Mouse (Mus musculus) left cerebral cortex, adult 2 months (tissue): Measurements from ENCODE around the gene Zfhx2. TPM values are rescaled to one million over a fixed set of nuclear protein-coding genes. Genes with fewer than 3 reads are reported as not detected.

Source experiments
- DNase-seq, 2 experiments: peaks; one replicate each; pipeline ENCODE4 v3.0.0; 2021 to 2022; ENCODE audit warnings: low spot score in 2 of 2, mixed read lengths in 1 of 2; ENCODE audit errors: extremely low spot score in 1 of 2
- H3K27ac ChIP-seq: fragments of 200-600 bp; 2 replicates; pipeline ENCODE4 v1.8.1; 2022
- H3K4me3 ChIP-seq: fragments of 200-600 bp; 2 replicates; pipeline ENCODE4 v1.8.1; 2022
- CTCF ChIP-seq: fragments of 200-600 bp; IDR thresholded peaks from 2 replicates; pipeline ENCODE4 v1.8.1; 2022; ENCODE audit warnings: antibody characterized with exemption, mild to moderate bottlenecking, moderate library complexity
- intact Hi-C: fragments of 180-260 bp; cut with DNase I; formaldehyde crosslinking; loops from one replicate; pipeline ENCODE4 v1.15.1; 2025
- total RNA-seq, 2 experiments: library from RNA; stranded (reverse); gene quantifications; 2 replicates each; pipeline ENCODE4 v1.2.3; 2021

Zfhx2 gene
- total RNA-seq, 2 experiments from 2014 or later, result 47.0 to 61.6 TPM

DNA sequence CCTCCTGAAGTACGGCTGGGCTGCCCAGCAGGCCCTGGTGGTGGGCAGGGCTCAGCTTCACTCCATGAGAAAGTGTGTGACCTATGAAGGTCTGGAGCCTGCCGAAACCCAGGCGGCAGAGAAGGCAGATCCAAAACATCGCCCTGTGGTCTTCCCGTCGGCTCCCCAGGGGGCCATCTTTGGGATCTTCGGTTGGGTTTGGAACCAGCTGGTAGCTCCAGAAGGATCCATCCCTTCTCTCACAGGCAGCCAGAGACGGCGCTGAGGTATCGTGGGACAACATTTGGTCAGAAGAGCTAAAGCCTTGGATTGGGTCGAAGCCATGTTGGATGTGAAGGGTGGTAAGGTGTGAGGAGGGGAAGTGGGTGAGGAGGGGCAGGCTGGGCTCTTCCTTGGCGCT is 17.7 kb downstream of the Zfhx2 start:
- intact Hi-C loops, result no loop called here
- no peak for TF ChIP-seq CTCF
- no peak for DNase-seq
- Histone ChIP-seq H3K4me3 (no peak overlapping the region), H3K27ac (no peak overlapping the region; the same call in 1 of the 2 replicates)

DNA sequence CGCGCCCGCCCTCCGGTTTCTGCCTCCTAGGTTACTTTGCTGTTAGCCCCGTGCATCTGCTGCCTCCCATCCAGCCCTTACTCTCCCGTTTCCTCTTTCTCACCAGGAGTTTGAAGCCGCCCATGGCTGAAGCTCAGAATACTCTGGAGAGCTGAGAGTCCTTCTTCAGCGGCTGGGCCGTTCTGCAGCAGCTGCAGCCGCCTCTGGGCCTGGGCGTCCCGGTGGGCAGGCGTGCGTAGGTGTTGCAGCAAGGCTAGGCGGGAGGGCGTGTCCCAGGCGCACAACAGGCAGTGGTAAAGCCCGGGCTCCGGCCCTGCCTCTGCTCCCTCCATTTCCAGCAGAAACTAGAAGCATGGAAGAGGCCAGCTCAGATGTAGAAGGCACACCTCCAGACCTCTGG is 20.4 kb downstream of the Zfhx2 start:
- H3K27ac ChIP-seq, result peak overlapping the region; percentile 71
- TF ChIP-seq CTCF, result no peak
- peak in 1 of 2 experiments; percentile 50 for DNase-seq

DNA sequence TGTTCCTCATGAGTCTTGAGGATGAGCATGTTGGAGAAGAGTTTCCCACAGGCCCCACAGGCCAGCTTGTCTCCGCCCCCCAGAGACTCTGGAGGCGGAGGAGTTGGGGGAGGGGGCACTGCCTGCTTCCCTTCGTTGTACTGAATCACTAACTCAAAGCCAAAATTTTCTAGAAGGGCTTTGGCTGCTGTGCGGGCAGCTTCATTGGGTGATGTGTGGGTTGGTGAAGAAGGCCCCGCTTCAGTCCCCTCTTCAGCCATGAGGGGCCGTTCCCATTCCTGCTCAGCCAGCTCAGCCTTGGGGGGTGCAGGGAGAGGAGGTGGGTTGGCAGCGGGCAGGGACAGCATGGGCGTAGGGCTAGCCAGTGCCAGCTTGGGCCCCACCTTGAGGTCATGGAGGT is 26.1 kb downstream of the Zfhx2 start:
- TF ChIP-seq CTCF, result no peak
- intact Hi-C loops, result no loop called here
- DNase-seq, result peak; percentile 28 to 56
- Histone ChIP-seq H3K4me3 (no peak overlapping the region), H3K27ac (0 out of 2 replicates have a peak overlapping the region, but pooled peaks have one; percentile 55)

More for the DNA sequence above, 20.4 kb downstream of the Zfhx2 start:
- intact Hi-C loops, result no loop called here
- H3K4me3 ChIP-seq, result 0 out of 2 replicates have a peak overlapping the region, but pooled peaks have one; percentile 2

DNA sequence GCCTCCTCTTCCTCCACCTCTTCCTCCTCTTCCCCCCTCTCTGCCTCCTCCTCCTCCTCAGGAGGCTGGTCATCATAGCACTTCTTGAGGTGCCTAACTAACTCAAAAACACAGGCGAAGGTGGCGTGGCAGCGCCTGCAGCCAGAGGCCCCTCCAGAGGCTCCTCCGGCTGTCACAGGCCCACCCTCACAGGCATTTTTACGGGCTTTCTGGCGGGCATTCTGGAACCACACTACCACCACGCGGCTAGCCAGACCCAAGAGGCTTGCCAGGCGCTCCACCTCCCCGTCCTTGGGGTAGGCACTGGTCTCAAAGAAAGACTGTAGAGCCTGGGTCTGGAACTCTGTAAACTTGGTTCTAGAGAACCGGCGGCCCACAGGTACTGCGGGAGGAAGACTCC is 26.7 kb downstream of the Zfhx2 start:
- no peak overlapping the region for H3K4me3 ChIP-seq
- no peak for TF ChIP-seq CTCF
- peak overlapping the region; percentile 51; the same call in 1 of the 2 replicates for H3K27ac ChIP-seq
- intact Hi-C loops, result no loop called here
- no peak for DNase-seq

DNA sequence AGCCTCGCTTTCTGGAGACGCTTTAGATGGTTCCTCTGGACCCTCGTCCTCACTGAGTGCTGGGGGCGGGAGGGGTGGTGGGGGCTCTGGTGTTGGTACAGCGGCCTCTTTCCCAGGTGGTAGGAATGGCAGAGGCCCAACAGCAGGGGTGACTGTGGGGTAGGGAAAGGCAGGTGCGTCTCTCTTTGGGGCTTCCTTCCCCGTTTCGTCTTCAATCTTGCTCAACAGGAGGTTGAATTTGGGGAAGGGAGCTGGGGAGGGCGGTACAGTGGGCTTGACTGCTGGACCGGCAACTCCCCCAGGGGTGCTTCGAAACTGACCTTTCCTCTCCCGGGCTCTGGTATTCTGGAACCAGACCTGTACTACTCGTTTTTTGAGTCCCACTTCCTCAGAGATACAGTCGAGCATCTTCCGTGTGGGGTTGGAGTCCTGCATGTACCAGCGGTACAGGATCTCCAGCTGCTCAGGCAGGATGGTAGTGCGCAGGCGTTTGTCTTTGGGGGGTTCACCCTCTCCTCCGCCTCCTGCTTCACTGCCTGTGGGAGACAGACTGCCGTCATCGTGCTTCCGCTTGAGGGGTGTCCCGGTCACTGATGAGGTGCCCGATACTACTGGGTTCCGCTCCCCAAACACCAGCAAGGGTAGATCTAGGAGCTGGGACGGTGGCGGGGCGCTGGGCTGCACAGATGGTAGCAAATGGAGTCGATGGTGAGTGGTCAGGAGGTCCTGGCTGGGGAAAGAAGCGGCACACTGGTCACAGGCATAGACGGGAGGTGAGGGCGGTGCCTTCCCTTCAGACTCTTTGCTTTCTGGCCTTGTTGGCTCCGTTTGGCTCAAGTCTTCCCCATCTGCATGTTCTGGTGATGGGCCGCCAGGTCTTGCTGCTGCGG is 27.4 kb downstream of the Zfhx2 start:
- DNase-seq, result peak in 1 of 2 experiments; percentile 31
- Histone ChIP-seq H3K4me3 (no peak overlapping the region), H3K27ac (peak overlapping the region; percentile 15; the same call in 1 of the 2 replicates)
- TF ChIP-seq CTCF, result no peak
- intact Hi-C loops, result loop anchor here (5.0 kb wide), 1 partner anchor 37 kb away; no protein-coding TSS in a partner anchor

DNA sequence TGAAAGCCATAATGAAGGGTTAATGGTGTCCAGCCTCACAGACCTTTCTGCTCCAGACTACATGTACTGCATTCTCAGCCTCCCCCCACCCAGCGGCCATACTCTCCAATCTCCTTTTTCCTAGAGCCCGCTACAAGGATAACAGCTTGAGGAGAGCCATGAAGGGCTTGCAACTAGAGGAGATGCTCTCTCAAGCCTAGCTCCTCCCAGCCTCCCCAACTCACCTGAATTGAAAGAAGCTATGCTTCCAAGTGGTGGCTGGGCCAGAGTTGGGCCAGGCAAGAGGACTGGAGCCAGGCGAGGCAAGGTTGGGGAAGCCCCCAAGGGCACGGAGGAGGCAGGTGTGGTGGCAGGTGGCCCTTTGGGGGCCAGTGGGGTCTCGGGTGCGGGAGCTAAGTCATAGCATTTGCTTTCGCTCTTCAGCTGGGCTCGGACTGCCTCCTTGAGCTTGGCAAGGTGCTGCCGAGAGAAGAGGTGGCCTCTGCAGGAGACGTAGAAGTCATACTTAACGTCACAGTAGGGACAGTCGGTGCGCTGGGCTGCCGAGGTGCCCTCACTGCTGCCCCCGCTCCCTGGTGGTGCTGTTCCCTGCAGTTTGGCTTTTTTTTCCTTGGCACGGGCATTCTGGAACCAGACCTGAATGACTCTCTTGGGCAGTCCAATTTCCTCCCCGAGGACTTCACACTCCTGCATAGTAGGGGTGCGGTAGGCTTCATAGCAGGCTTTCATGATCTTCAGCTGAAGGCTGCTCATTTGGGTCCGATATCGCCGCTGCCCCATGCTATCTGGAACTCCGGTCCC is 28.3 kb downstream of the Zfhx2 start:
- no peak overlapping the region for H3K4me3 ChIP-seq
- no peak for TF ChIP-seq CTCF
- H3K27ac ChIP-seq, result peak overlapping the region; percentile 59; the same call in 1 of the 2 replicates
- no peak for DNase-seq
- intact Hi-C loops, result loop anchor here (5.0 kb wide), 1 partner anchor 36 kb away; no protein-coding TSS in a partner anchor

DNA sequence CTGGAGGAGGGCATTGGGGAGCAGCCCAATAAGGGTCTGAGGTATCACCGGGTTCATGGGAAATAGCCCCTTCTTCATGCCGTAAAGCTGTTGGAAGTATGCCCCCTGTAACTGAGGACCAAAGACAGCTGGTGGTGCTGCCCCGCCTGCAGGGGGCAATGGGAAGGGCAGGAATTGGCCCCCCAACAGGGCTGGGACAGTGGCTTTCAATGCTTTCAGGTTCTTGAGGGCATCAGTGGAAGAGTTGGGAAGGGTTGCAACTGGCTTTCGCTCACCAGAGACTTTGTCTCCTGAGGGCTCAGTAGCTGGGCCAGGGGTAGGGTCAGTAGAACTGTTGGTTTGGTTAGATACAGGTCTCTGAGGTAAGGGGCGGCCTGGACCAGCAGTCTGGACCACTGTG is 29.0 kb downstream of the Zfhx2 start:
- intact Hi-C loops, result loop anchor here (5.0 kb wide), 1 partner anchor 36 kb away; no protein-coding TSS in a partner anchor
- DNase-seq, result no peak
- TF ChIP-seq CTCF, result no peak; the same call in 1 of the 2 replicates
- H3K4me3 ChIP-seq, result no peak overlapping the region
- peak overlapping the region; percentile 74 for H3K27ac ChIP-seq

DNA sequence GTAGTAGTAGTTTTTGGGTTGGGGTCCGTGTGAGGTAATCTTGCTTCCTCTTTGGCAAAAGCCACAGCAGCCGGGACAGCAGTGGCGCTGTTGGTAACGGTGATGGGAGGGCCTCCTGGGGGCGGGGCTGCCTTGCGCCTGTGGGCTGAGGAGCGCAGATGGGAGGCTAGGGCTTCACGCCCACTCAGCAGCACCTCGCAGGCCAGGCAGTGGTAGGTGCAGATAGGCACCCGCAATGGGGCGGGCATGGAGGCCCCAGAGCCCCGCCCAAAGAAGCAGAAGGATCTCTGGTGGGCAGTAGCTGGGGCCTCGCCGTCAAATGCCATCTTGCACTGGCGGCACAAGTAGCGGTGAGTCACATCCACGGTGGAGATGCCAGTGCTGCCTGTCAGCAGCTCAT is 29.5 kb downstream of the Zfhx2 start:
- H3K4me3 ChIP-seq, result no peak overlapping the region
- peak; percentile 70 to 73 for DNase-seq
- TF ChIP-seq CTCF, result no peak
- intact Hi-C loops, result loop anchor here (5.0 kb wide), 1 partner anchor 35 kb away; no protein-coding TSS in a partner anchor
- H3K27ac ChIP-seq, result peak overlapping the region; percentile 74

DNA sequence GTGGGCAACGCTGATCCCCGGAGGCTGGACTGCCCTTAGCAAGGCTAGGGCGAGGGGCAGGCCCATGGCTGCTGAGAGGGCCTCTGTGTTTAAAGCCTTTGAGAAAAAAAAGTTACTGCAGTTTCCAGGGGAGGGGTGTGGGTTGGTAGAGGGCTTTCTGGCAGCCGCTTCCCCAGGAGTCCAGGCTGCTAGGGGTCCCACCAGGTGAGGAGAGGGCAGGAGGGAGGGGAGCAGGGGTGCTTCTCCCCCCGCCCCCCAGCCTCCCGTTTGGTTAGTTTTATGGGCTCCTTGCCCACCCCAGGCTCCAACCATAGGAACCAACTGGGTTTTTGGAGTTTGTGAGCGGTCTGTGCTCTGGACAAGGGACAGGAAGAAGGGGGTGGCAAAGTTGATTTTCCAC is 30.3 kb downstream of the Zfhx2 start:
- TF ChIP-seq CTCF, result no peak
- DNase-seq, result no peak
- intact Hi-C loops, result loop anchor here (5.0 kb wide), 1 partner anchor 35 kb away; no protein-coding TSS in a partner anchor
- Histone ChIP-seq H3K27ac (0 out of 2 replicates have a peak overlapping the region, but pooled peaks have one; percentile 74), H3K4me3 (no peak overlapping the region)

DNA sequence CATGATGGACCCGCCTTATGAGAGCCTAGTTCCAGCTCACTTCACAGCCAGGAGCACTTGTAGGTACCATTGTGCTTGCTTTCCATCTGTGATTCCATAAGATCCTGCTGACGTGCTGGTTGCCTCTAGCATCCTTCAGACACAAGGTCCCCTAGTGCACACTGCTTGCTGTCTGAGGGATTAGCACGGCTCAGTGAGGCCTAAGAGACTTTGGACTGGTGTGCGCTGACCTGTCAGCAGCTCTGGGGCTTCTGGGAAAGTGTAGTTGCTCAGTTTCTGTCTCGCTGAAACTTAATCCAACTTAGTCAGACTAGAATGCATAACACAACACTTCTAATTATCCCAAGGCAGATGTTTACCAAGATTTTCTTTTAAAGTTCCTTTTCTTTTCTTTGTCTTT is 32.2 kb downstream of the Zfhx2 start:
- Histone ChIP-seq H3K4me3 (no peak overlapping the region), H3K27ac (peak overlapping the region; percentile 24)
- intact Hi-C loops, result loop anchor here (5.0 kb wide), 1 partner anchor 33 kb away; no protein-coding TSS in a partner anchor
- DNase-seq, result no peak
- no peak for TF ChIP-seq CTCF

DNA sequence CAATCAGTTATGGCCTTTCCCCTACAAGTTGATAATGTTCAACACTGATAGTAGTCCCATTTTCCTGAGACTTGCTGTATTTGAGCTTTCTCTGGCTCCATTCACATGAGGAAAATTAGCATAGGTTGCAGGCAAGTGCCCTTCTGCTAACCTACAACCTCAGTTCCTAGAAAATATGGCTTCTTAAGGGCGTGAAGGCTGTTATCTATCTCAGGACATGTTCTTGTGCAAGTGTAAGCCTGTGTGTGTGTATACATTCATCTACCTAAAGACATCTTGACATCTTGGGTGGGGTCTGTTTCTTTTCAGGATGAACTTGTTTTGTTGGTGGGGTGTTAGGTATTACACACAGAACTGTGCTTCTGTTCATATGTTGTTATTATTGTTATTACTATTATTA is 33.1 kb downstream of the Zfhx2 start:
- no peak for TF ChIP-seq CTCF
- no peak overlapping the region; the same call in 1 of the 2 replicates for H3K27ac ChIP-seq
- DNase-seq, result no peak
- intact Hi-C loops, result no loop called here
- no peak overlapping the region for H3K4me3 ChIP-seq
